Mouse (Mus musculus): Measurements from ENCODE around the gene Ift57.

Gene Ift57

GRCm38 (mm10) chr16:49761981-49762380 is 62.9 kb downstream of the Ift57 start:
- TF ChIP-seq POU5F1 (IDR thresholded peaks at IDR 0.05; ENCODE audit: borderline replicate concordance, low read length): no peak
- no peak for TF ChIP-seq CTCF (conservative IDR thresholded peaks at IDR 0.05; ENCODE audit: low read length)
- no peak for TF ChIP-seq NANOG (IDR thresholded peaks at IDR 0.05; ENCODE audit: borderline replicate concordance, low read length)
- Histone ChIP-seq H3K36me3 (ENCODE audit: insufficient read depth, low read length) (no peaks in the 10 kb centered on the region), H3K9me3 (ENCODE audit: low read length) (no peaks in the 10 kb centered on the region), H3K4me1 (replicated peaks; ENCODE audit: low read depth, low read length) (no peaks in the 10 kb centered on the region), H3K4me3 (replicated peaks; ENCODE audit: low read length) (no peak overlapping the region), H3K27me3 (ENCODE audit: insufficient read depth, low read length) (no peaks in the 10 kb centered on the region)

- no peak overlapping the region for H3K4me3 ChIP-seq (replicated peaks; ENCODE audit: low read length)
Observed at GRCm38 (mm10) chr16:49766326-49766725, 67.3 kb downstream of the Ift57 start.

GRCm38 (mm10) chr16:49768491-49769031 is 69.5 kb downstream of the Ift57 start:
- no peaks in the 10 kb centered on the region for H3K36me3 ChIP-seq (ENCODE audit: insufficient read depth, low read length)
- no peaks in the 10 kb centered on the region for H3K27me3 ChIP-seq (ENCODE audit: insufficient read depth, low read length)
- TF ChIP-seq NANOG (IDR thresholded peaks at IDR 0.05; ENCODE audit: borderline replicate concordance, low read length): peak; percentile 37; the same call in 1 of the 2 replicates
- peak; percentile 93 for TF ChIP-seq POU5F1 (IDR thresholded peaks at IDR 0.05; ENCODE audit: borderline replicate concordance, low read length)
- no peak for TF ChIP-seq CTCF (conservative IDR thresholded peaks at IDR 0.05; ENCODE audit: low read length)

More at GRCm38 (mm10) chr16:49766326-49766725, 67.3 kb downstream of the Ift57 start:
- no peak; the same call in 1 of the 2 replicates for TF ChIP-seq CTCF (conservative IDR thresholded peaks at IDR 0.05; ENCODE audit: low read length)
- no peak for TF ChIP-seq NANOG (IDR thresholded peaks at IDR 0.05; ENCODE audit: borderline replicate concordance, low read length)
- no peak for TF ChIP-seq POU5F1 (IDR thresholded peaks at IDR 0.05; ENCODE audit: borderline replicate concordance, low read length)
- Histone ChIP-seq H3K36me3 (ENCODE audit: insufficient read depth, low read length) (no peaks in the 10 kb centered on the region), H3K9me3 (ENCODE audit: low read length) (no peaks in the 10 kb centered on the region), H3K4me1 (replicated peaks; ENCODE audit: low read depth, low read length) (peaks cover 15% of the 10 kb centered on the region), H3K27me3 (ENCODE audit: insufficient read depth, low read length) (no peaks in the 10 kb centered on the region)

GRCm38 (mm10) chr16:49769831-49770261 is 70.8 kb downstream of the Ift57 start:
- Histone ChIP-seq H3K27me3 (ENCODE audit: insufficient read depth, low read length) (no peaks in the 10 kb centered on the region), H3K36me3 (ENCODE audit: insufficient read depth, low read length) (no peaks in the 10 kb centered on the region), H3K4me1 (replicated peaks; ENCODE audit: low read depth, low read length) (peaks cover 15% of the 10 kb centered on the region), H3K9me3 (ENCODE audit: low read length) (no peaks in the 10 kb centered on the region), H3K4me3 (replicated peaks; ENCODE audit: low read length) (no peak overlapping the region)
- TF ChIP-seq POU5F1 (IDR thresholded peaks at IDR 0.05; ENCODE audit: borderline replicate concordance, low read length): no peak
- no peak for TF ChIP-seq CTCF (conservative IDR thresholded peaks at IDR 0.05; ENCODE audit: low read length)
- TF ChIP-seq NANOG (IDR thresholded peaks at IDR 0.05; ENCODE audit: borderline replicate concordance, low read length): no peak

More at GRCm38 (mm10) chr16:49768491-49769031, 69.5 kb downstream of the Ift57 start:
- peak overlapping the region; percentile 5; the same call in 1 of the 2 replicates for H3K4me3 ChIP-seq (replicated peaks; ENCODE audit: low read length)
- peaks cover 15% of the 10 kb centered on the region for H3K4me1 ChIP-seq (replicated peaks; ENCODE audit: low read depth, low read length)
- no peaks in the 10 kb centered on the region for H3K9me3 ChIP-seq (ENCODE audit: low read length)

- Histone ChIP-seq H3K27me3 (ENCODE audit: insufficient read depth, low read length) (0 out of 2 replicates have a peak, but pooled peaks cover 3% of the 10 kb centered on the region), H3K4me3 (replicated peaks; ENCODE audit: low read length) (no peak overlapping the region), H3K9me3 (ENCODE audit: low read length) (no peaks in the 10 kb centered on the region), H3K36me3 (ENCODE audit: insufficient read depth, low read length) (no peaks in the 10 kb centered on the region), H3K4me1 (replicated peaks; ENCODE audit: low read depth, low read length) (peaks cover 15% of the 10 kb centered on the region)
- no peak for TF ChIP-seq CTCF (conservative IDR thresholded peaks at IDR 0.05; ENCODE audit: low read length)
- no peak for TF ChIP-seq NANOG (IDR thresholded peaks at IDR 0.05; ENCODE audit: borderline replicate concordance, low read length)
- TF ChIP-seq POU5F1 (IDR thresholded peaks at IDR 0.05; ENCODE audit: borderline replicate concordance, low read length): no peak
Observed at GRCm38 (mm10) chr16:49770320-49771189, 71.5 kb downstream of the Ift57 start.

GRCm38 (mm10) chr16:49771609-49772396 is 72.8 kb downstream of the Ift57 start:
- TF ChIP-seq POU5F1 (IDR thresholded peaks at IDR 0.05; ENCODE audit: borderline replicate concordance, low read length) (no peak), NANOG (IDR thresholded peaks at IDR 0.05; ENCODE audit: borderline replicate concordance, low read length) (no peak), CTCF (conservative IDR thresholded peaks at IDR 0.05; ENCODE audit: low read length) (no peak)
- Histone ChIP-seq H3K36me3 (ENCODE audit: insufficient read depth, low read length) (no peaks in the 10 kb centered on the region), H3K9me3 (ENCODE audit: low read length) (no peaks in the 10 kb centered on the region), H3K4me1 (replicated peaks; ENCODE audit: low read depth, low read length) (peaks cover 15% of the 10 kb centered on the region), H3K27me3 (ENCODE audit: insufficient read depth, low read length) (0 out of 2 replicates have a peak, but pooled peaks cover 3% of the 10 kb centered on the region), H3K4me3 (replicated peaks; ENCODE audit: low read length) (no peak overlapping the region)

GRCm38 (mm10) chr16:49772576-49772975 is 73.5 kb downstream of the Ift57 start:
- Histone ChIP-seq H3K9me3 (ENCODE audit: low read length) (no peaks in the 10 kb centered on the region), H3K4me1 (replicated peaks; ENCODE audit: low read depth, low read length) (peaks cover 15% of the 10 kb centered on the region), H3K36me3 (ENCODE audit: insufficient read depth, low read length) (no peaks in the 10 kb centered on the region), H3K4me3 (replicated peaks; ENCODE audit: low read length) (no peak overlapping the region), H3K27me3 (ENCODE audit: insufficient read depth, low read length) (0 out of 2 replicates have a peak, but pooled peaks cover 3% of the 10 kb centered on the region)
- TF ChIP-seq POU5F1 (IDR thresholded peaks at IDR 0.05; ENCODE audit: borderline replicate concordance, low read length): no peak
- no peak for TF ChIP-seq NANOG (IDR thresholded peaks at IDR 0.05; ENCODE audit: borderline replicate concordance, low read length)
- TF ChIP-seq CTCF (conservative IDR thresholded peaks at IDR 0.05; ENCODE audit: low read length): no peak

GRCm38 (mm10) chr16:49773068-49773467 is 74.0 kb downstream of the Ift57 start:
- Histone ChIP-seq H3K27me3 (ENCODE audit: insufficient read depth, low read length) (0 out of 2 replicates have a peak, but pooled peaks cover 3% of the 10 kb centered on the region), H3K36me3 (ENCODE audit: insufficient read depth, low read length) (no peaks in the 10 kb centered on the region), H3K9me3 (ENCODE audit: low read length) (no peaks in the 10 kb centered on the region), H3K4me1 (replicated peaks; ENCODE audit: low read depth, low read length) (peaks cover 15% of the 10 kb centered on the region), H3K4me3 (replicated peaks; ENCODE audit: low read length) (no peak overlapping the region)
- no peak for TF ChIP-seq POU5F1 (IDR thresholded peaks at IDR 0.05; ENCODE audit: borderline replicate concordance, low read length)
- TF ChIP-seq CTCF (conservative IDR thresholded peaks at IDR 0.05; ENCODE audit: low read length): no peak
- TF ChIP-seq NANOG (IDR thresholded peaks at IDR 0.05; ENCODE audit: borderline replicate concordance, low read length): no peak

All from E14TG2a.4 (cell line).